Mouse (Mus musculus): ENCODE results near the gene Rps6kb2. TPM values are rescaled to one million over a fixed set of nuclear protein-coding genes. Genes with fewer than 3 reads are reported as not detected.
A peak's percentile ranks its signal among the peaks of the same experiment; 100 is the strongest.

Rps6kb2 gene
- polyA plus RNA-seq, 1 experiment from 2014 or later = 42.2 TPM

DNA sequence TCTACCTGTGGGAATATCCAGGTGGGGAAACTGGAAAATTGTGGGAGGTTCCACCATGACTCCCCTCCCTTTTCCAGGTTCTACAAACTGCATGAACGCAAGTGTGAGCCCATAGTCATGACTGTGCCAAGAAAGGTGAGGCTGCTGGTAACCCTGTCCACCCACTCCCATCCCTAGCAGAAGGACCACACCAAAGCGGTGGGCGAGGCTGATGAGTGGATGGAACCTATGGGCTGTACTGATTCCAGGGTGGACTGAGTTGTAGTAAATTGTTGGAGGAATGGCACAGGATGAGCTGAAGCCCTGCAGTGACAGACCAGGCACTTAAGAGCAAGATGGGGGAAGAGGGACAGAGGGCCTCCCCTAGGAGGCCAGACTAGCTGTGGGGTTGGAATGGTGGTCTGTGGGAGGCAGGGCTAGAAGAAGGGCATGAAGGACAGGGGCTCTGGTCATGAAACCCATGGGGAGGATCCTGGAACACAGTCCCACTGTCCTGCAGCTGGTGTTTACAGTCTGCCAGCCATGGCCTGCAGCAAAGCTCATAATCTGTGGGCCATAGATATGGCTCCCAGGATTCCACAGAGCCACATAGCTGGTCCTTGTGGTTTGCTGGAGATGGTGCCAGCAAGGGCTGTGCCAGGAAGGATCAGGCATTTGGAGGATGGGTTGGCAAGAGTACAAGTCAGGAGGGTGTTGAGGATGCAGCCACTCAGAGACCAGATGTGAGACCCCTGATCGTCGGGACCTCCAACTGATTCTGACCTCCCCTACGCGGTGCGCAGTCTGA is 10.5 kb downstream of the Rps6kb2 start:
- WGBS = 84% methylated on average over 8 of the region's 8 CpGs
- Histone ChIP-seq H3K36me3 (peaks cover 35% of the 10 kb centered on the region), H3K27me3 (no peaks in the 10 kb centered on the region), H3K4me2 (no peak overlapping the region), H3K4me3 (no peak overlapping the region), H3K4me1 (replicated peaks) (peaks cover 44% of the 10 kb centered on the region), H3K27ac (0 out of 2 replicates have a peak overlapping the region, but pooled peaks have one; percentile 17), H3K9me3 (replicated peaks) (no peaks in the 10 kb centered on the region), H3K9ac (no peak overlapping the region)
- no peak for ATAC-seq (replicated peaks; ENCODE audit: insufficient number of reproducible peaks, insufficient read depth, low FRiP score, low read depth)

DNA sequence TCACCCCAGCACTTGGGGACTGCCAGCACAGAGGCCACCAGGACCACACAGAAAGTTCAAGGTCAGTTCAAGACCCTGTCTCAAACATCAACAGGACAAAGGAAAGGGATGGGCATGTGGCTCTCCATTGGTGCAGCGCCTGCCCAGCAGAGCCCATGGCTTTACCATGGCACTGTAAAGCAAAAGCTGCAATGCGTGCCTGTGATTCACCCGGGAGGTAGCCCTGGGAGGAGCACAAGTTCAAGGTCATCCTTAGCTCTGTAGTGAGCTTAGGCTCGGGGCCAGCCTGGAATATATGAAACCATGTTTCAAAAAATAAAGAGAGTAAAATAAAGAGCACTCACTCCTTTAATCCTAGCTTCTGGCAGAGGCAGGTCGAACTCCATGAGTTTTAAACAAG is 11.3 kb downstream of the Rps6kb2 start:
- Histone ChIP-seq H3K27ac (no peak overlapping the region), H3K4me1 (replicated peaks) (peaks cover 47% of the 10 kb centered on the region), H3K36me3 (peaks cover 28% of the 10 kb centered on the region), H3K9ac (no peak overlapping the region), H3K4me3 (no peak overlapping the region), H3K27me3 (no peaks in the 10 kb centered on the region), H3K4me2 (no peak overlapping the region), H3K9me3 (replicated peaks) (no peaks in the 10 kb centered on the region)
- no peak for ATAC-seq (replicated peaks; ENCODE audit: insufficient number of reproducible peaks, insufficient read depth, low FRiP score, low read depth)
- 85% methylated on average over 5 of the region's 5 CpGs for WGBS

DNA sequence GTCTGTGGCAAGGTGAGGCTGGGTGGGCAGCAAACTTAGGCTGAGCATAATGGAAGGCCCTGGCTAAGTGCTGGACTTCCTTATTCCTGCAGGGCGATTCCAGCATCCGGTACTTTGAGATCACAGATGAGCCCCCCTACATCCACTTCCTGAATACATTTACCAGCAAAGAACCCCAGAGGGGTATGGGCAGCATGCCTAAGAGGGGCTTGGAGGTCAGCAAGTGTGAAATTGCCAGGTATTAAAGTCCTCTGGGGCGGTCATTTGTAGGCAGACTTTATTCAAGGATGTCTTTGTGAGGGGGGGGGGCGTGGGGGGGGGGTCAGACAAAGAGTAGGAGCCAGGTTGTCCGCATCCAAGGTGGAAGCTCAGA is 11.7 kb downstream of the Rps6kb2 start:
- Histone ChIP-seq H3K4me2 (no peak overlapping the region), H3K9me3 (replicated peaks) (no peaks in the 10 kb centered on the region), H3K4me3 (no peak overlapping the region), H3K27ac (no peak overlapping the region), H3K27me3 (no peaks in the 10 kb centered on the region), H3K9ac (no peak overlapping the region), H3K4me1 (replicated peaks) (peaks cover 44% of the 10 kb centered on the region), H3K36me3 (peaks cover 23% of the 10 kb centered on the region)
- ATAC-seq (replicated peaks; ENCODE audit: insufficient number of reproducible peaks, insufficient read depth, low FRiP score, low read depth) = no peak
- 68% methylated on average over 5 of the region's 5 CpGs for WGBS

DNA sequence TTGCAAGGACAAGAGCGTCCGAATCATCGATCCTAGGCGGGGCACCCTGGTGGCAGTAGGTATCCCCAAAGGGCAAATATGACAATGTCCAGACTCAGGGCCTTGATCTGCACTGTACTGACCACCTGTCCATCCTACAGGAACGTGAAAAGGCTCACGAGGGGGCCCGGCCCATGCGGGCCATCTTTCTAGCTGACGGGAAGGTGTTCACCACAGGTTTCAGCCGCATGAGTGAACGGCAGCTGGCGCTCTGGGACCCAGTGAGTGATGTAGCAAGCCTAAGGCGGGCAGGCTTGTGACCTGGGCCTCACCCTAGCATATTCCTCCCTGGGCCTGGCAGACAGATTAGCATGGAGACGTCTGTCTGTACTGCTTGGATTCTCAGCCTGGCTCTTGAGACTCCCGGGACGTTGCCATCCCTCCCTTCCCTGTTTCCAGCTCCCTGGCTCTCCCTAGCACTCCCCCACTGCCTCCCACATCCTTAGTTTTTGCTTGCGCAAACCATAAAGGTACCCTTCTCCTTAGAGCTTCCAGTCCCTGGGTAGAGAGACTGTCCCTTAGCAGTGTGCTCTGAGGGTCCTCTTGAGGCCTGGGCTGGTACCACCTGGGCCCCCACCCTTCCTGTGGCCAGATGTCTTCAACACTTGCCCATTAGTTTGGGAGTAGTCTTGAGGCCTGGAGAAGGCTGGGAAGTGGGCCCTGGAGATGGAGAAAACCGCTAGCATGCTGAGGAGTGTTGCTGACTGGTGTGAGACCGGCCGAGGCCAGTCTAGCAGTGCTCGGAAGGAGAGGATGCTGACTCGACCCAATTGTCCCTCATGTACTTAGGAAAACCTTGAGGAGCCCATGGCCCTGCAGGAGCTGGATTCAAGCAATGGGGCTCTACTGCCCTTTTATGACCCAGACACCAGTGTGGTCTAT is 12.3 kb downstream of the Rps6kb2 start:
- Histone ChIP-seq H3K4me3 (no peak overlapping the region), H3K36me3 (peaks cover 23% of the 10 kb centered on the region), H3K9me3 (replicated peaks) (no peaks in the 10 kb centered on the region), H3K27ac (no peak overlapping the region), H3K27me3 (no peaks in the 10 kb centered on the region), H3K4me2 (no peak overlapping the region), H3K4me1 (replicated peaks) (peaks cover 44% of the 10 kb centered on the region), H3K9ac (no peak overlapping the region)
- no peak for ATAC-seq (replicated peaks; ENCODE audit: insufficient number of reproducible peaks, insufficient read depth, low FRiP score, low read depth)
- 87% methylated on average over 22 of the region's 22 CpGs for WGBS

DNA sequence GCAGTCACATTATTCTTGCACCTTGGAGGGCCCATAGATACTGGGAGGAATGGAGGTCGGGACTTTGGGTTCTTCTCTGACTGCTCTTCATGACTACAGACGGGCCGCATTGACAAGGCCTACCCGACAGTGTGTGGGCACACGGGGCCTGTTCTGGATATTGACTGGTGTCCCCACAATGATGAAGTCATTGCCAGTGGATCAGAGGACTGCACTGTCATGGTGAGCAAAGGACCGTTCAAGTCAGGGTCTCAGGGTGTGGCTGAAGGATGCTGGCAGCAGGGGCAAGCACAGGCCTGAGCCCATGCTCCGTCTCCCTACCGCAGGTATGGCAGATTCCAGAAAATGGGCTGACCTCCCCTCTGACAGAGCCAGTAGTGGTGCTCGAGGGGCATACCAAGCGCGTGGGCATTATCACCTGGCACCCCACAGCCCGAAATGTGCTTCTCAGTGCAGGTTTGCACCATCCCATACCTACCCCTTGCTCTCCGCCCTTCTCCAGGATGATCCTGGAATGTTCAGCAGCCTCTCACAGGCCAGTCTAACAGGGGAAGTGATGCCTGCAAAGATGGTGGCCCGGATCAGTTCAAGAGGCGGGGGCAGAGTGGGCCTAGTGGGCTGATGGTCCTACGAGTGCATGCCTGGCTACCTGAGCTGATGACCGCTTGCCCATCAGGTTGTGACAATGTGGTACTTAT is 13.2 kb downstream of the Rps6kb2 start:
- peaks cover 21% of the 10 kb centered on the region for H3K36me3 ChIP-seq
- H3K9me3 ChIP-seq (replicated peaks) = no peaks in the 10 kb centered on the region
- ATAC-seq (replicated peaks; ENCODE audit: insufficient number of reproducible peaks, insufficient read depth, low FRiP score, low read depth) = no peak
- 90% methylated on average over 17 of the region's 17 CpGs for WGBS
- no peaks in the 10 kb centered on the region for H3K27me3 ChIP-seq
- peak overlapping the region; percentile 94 for H3K4me3 ChIP-seq
- H3K27ac ChIP-seq = no peak overlapping the region
- H3K4me1 ChIP-seq (replicated peaks) = peaks cover 44% of the 10 kb centered on the region
- H3K4me2 ChIP-seq = peak overlapping the region; percentile 81
- no peak overlapping the region; the same call in 1 of the 2 replicates for H3K9ac ChIP-seq

DNA sequence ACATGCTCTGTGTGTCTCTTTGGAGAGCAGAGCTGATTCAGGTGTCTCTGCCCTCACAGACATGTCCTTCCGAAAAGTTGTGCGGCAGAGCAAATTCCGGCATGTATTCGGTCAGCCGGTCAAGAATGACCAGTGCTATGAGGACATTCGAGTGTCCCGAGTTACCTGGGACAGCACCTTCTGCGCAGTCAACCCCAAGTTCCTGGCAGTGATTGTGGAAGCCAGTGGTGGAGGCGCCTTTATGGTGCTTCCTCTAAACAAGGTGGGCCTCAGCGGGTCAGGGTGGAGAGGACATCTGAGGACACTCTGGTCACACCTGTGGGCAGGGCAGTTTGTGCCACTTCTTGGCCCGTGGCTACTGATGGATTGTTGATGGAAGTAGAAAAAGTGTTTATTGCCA is 13.9 kb downstream of the Rps6kb2 start:
- peak overlapping the region; percentile 83 for H3K27ac ChIP-seq
- peak overlapping the region; percentile 81 for H3K4me2 ChIP-seq
- peak overlapping the region; percentile 94 for H3K4me3 ChIP-seq
- H3K4me1 ChIP-seq (replicated peaks) = peaks cover 44% of the 10 kb centered on the region
- no peaks in the 10 kb centered on the region for H3K27me3 ChIP-seq
- 80% methylated on average over 11 of the region's 11 CpGs for WGBS
- no peak for ATAC-seq (replicated peaks; ENCODE audit: insufficient number of reproducible peaks, insufficient read depth, low FRiP score, low read depth)
- H3K9ac ChIP-seq = peak overlapping the region; percentile 96
- peaks cover 21% of the 10 kb centered on the region for H3K36me3 ChIP-seq
- H3K9me3 ChIP-seq (replicated peaks) = no peaks in the 10 kb centered on the region

DNA sequence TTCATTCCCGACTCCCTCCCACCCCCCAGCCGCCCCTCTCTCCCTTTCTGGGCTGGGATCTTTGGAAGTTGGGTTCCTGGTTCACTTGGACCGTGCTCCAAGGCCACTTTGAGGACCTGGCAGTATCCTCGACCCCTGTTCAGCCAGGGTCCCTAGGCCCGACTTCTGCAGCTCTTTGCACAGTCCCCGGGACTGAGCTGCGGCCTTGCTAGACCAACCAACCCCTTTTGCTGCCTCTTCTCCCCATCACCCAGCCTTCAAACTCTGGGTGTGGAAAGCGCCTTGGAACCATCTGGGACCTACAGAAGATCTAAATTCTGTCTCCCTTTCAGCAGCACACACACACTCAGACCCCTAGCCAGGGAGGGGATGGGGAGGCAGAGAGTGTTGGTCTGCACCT is 14.3 kb downstream of the Rps6kb2 start:
- 2% methylated on average over 8 of the region's 8 CpGs for WGBS
- peak overlapping the region; percentile 83 for H3K27ac ChIP-seq
- no peaks in the 10 kb centered on the region for H3K27me3 ChIP-seq
- 0 out of 2 replicates have a peak, but pooled peaks have one; percentile 17 for ATAC-seq (replicated peaks; ENCODE audit: insufficient number of reproducible peaks, insufficient read depth, low FRiP score, low read depth)
- peaks cover 20% of the 10 kb centered on the region for H3K36me3 ChIP-seq
- H3K4me1 ChIP-seq (replicated peaks) = peaks cover 44% of the 10 kb centered on the region
- peak overlapping the region; percentile 96 for H3K9ac ChIP-seq
- H3K9me3 ChIP-seq (replicated peaks) = no peaks in the 10 kb centered on the region
- H3K4me2 ChIP-seq = peak overlapping the region; percentile 81
- H3K4me3 ChIP-seq = peak overlapping the region; percentile 94

DNA sequence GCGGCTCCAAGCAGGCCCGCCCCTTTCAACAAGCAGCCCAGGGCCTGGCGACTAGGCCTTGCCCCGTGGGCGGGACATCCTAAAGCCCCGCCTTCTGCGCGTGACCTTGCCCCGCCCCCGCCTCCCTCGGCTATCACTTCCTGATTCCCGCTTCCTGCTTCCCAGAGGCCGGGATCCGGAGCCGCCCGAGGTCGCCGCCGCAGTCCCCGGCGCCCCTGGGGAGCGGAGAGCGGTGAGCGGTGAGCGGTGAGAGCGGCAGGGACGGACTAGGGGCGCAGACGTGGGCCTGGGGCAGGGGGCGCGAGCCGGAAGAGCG is 14.7 kb downstream of the Rps6kb2 start, which contains the start of gene Coro1b:
TSS of gene Coro1b (plus strand) at position 129 of the 316 bp plus-strand sequence.
- peak; percentile 95 for ATAC-seq (replicated peaks; ENCODE audit: insufficient number of reproducible peaks, insufficient read depth, low FRiP score, low read depth)
- peak within 1 kb of the TSS; percentile 81 for H3K4me2 ChIP-seq
- peak within 1 kb of the TSS; percentile 96 for H3K9ac ChIP-seq
- no peaks in the 10 kb centered on the region for H3K27me3 ChIP-seq
- H3K36me3 ChIP-seq = peaks cover 16% of the 10 kb centered on the region
- H3K27ac ChIP-seq = peak within 1 kb of the TSS; percentile 83
- WGBS = under 1% methylated on average over 27 of the region's 33 CpGs
- peaks cover 41% of the 10 kb centered on the region for H3K4me1 ChIP-seq (replicated peaks)
- H3K4me3 ChIP-seq = peak within 1 kb of the TSS; percentile 94
- no peaks in the 10 kb centered on the region for H3K9me3 ChIP-seq (replicated peaks)

DNA sequence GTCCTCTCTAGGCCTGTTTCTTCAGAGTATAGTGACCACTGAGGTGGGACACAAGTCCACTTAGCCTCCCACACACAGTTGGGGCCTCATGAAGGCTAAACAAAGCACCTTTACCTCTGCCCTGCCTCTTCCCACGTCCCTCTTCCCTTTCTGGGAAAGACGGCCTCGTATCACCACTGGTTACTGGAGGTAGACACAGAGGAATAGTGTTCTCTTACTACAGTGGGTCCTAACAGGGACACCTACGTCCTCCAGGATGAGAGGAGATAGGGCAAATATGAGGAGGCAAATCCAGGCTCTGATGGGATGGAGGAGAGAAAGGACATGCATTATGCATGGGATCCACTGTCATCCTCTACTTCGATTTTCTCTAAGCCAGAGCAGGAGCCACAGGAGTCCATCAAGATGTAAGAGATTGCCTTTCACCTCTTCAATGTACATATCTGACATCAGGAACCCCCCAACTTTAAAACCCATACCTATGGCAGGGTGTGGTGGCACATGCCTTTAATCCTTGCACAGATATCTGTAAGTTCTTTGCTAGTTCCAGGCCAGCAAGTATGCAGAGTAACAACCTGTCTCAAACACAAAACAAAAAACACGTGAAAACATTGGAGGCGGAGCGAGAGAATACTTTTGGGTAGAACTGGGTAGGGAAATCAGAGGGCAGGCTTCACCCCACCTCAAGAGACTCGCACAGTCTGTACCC is 15.2 kb downstream of the Rps6kb2 start:
- Histone ChIP-seq H3K9me3 (replicated peaks) (no peaks in the 10 kb centered on the region), H3K27ac (peak overlapping the region; percentile 83), H3K4me1 (replicated peaks) (peaks cover 38% of the 10 kb centered on the region), H3K27me3 (no peaks in the 10 kb centered on the region), H3K4me3 (peak overlapping the region; percentile 94), H3K9ac (peak overlapping the region; percentile 44), H3K36me3 (peaks cover 12% of the 10 kb centered on the region), H3K4me2 (peak overlapping the region; percentile 81)
- WGBS = 41% methylated on average over 9 of the region's 9 CpGs
- 0 out of 2 replicates have a peak, but pooled peaks have one; percentile 1 for ATAC-seq (replicated peaks; ENCODE audit: insufficient number of reproducible peaks, insufficient read depth, low FRiP score, low read depth)

DNA sequence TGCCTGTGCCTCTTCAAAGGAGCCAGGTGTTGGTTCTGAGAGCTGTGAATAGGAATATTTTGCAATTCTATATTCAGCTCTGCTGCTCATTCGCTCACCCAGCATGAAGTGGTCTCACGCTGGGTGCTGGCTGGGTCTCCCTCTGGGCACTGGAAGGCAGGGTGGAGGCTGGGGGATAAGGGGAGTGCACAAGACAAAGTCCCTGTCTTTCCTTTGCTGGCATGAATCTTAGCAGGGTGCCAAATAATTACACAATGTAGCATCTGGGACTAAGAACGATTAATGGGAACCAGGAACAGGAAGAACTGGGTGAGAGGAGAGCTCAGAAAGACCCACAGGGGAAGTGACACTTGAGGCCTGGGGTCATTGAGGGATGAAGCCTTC is 16.1 kb downstream of the Rps6kb2 start:
- Histone ChIP-seq H3K9me3 (replicated peaks) (no peaks in the 10 kb centered on the region), H3K4me3 (no peak overlapping the region), H3K9ac (no peak overlapping the region), H3K4me1 (replicated peaks) (peaks cover 35% of the 10 kb centered on the region), H3K27me3 (no peaks in the 10 kb centered on the region), H3K4me2 (no peak overlapping the region), H3K36me3 (peaks cover 12% of the 10 kb centered on the region), H3K27ac (no peak overlapping the region)
- ATAC-seq (replicated peaks; ENCODE audit: insufficient number of reproducible peaks, insufficient read depth, low FRiP score, low read depth) = no peak
- WGBS = 51% methylated on average over 3 of the region's 3 CpGs
